Mouse (Mus musculus) forebrain, embryonic 11.5 days (tissue): ENCODE data around the gene Cpsf6. TPM values are rescaled to one million over a fixed set of nuclear protein-coding genes. Genes with fewer than 3 reads are reported as not detected.

Source experiments
- ATAC-seq: fragments of 200-750 bp; cut with Nextera tagmentation; replicated peaks from 2 replicates; pipeline ENCODE4 v1.8.0; 2017; ENCODE audit warnings: moderate TSS enrichment; ENCODE audit not compliant: low FRiP score
- DNase-seq: peaks from one replicate; pipeline ENCODE4 v3.0.0-alpha.2; 2017; ENCODE audit warnings: low spot score
- H3K27ac ChIP-seq: fragments of 300-500 bp; sonication (generic); 2 replicates; pipeline ENCODE4 v1.5.1; 2014; ENCODE audit warnings: low read depth, low read length
- H3K27me3 ChIP-seq: fragments of 300-500 bp; sonication (generic); 2 replicates; pipeline ENCODE4 v1.6.1; 2014; ENCODE audit warnings: mild to moderate bottlenecking, low read length, mixed read lengths; ENCODE audit not compliant: control insufficient read depth, insufficient read depth
- H3K36me3 ChIP-seq: fragments of 300-500 bp; sonication (generic); 2 replicates; pipeline ENCODE4 v1.6.1; 2014; ENCODE audit warnings: mild to moderate bottlenecking, low read length, moderate library complexity, mixed read lengths; ENCODE audit not compliant: control insufficient read depth, insufficient read depth
- H3K4me1 ChIP-seq: fragments of 300-500 bp; sonication (generic); replicated peaks from 2 replicates; pipeline ENCODE4 v1.6.1; 2014; ENCODE audit warnings: low read length, mixed read lengths; ENCODE audit not compliant: control insufficient read depth, insufficient read depth
- H3K4me2 ChIP-seq: fragments of 300-500 bp; sonication (generic); 2 replicates; pipeline ENCODE4 v1.6.1; 2014; ENCODE audit warnings: low read depth, mild to moderate bottlenecking, low read length, moderate library complexity, mixed read lengths; ENCODE audit not compliant: severe bottlenecking
- H3K4me3 ChIP-seq: fragments of 300-500 bp; sonication (generic); 2 replicates; pipeline ENCODE4 v1.5.1; 2014; ENCODE audit warnings: low read depth, low read length
- H3K9ac ChIP-seq: fragments of 300-500 bp; sonication (generic); 2 replicates; pipeline ENCODE4 v1.6.1; 2014; ENCODE audit warnings: low read length
- H3K9me3 ChIP-seq: fragments of 300-500 bp; sonication (generic); 2 replicates; pipeline ENCODE4 v1.6.1; 2016; ENCODE audit warnings: low read length, mixed read lengths; ENCODE audit not compliant: control insufficient read depth
- WGBS: fragments of 180-500 bp; shearing (Covaris S2); extraction: QIAGEN DNeasy Blood & Tissue Kit; methylation state at CpG from one replicate; pipeline ENCODE4 v1.1.7; 2014; 5-methylcytosine and 5-hydroxymethylcytosine counted together
- polyA plus RNA-seq: library from polyadenylated mRNA; unstranded; fragments of >200 nt; fragmentation: Nextera tagmentation; extraction: Ambion mirVana; gene quantifications from 2 replicates; pipeline ENCODE4 v1.2.1, GENCODE M21; 2014

The Cpsf6 gene
- polyA plus RNA-seq, result 275 and 282 TPM in 2 replicates

DNA sequence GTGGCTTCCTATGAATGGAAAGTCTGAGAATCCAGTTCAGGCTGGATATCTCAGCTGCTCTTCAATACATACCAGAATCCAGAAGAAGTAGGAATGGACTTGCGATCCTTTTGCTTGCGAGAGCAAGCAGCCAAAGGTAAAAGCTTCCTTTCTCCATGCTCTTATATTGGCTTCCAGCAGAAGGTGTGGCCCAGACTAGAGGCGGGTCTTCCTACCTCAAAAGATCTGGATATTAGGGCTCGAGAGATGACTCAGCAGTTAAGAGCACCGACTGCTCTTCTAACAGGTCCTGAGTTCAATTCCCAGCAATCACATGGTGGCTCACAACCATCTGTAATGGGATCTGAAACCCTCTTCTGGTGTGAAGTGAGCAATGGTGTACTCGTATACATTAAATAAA, at the start of gene Cpsf6:
TSS of gene Cpsf6 (minus strand) at position 108 of the 400 bp plus-strand sequence.
- Histone ChIP-seq H3K27me3 (no peaks in the 10 kb centered on the region), H3K9ac (no peak within 1 kb of the TSS), H3K4me3 (no peak within 1 kb of the TSS), H3K27ac (no peak within 1 kb of the TSS), H3K4me1 (no peaks in the 10 kb centered on the region), H3K4me2 (no peak within 1 kb of the TSS), H3K36me3 (no peaks in the 10 kb centered on the region), H3K9me3 (no peaks in the 10 kb centered on the region)
- WGBS, result 89% methylated on average over 6 of the region's 6 CpGs
- ATAC-seq (no peak), DNase-seq (no peak)

DNA sequence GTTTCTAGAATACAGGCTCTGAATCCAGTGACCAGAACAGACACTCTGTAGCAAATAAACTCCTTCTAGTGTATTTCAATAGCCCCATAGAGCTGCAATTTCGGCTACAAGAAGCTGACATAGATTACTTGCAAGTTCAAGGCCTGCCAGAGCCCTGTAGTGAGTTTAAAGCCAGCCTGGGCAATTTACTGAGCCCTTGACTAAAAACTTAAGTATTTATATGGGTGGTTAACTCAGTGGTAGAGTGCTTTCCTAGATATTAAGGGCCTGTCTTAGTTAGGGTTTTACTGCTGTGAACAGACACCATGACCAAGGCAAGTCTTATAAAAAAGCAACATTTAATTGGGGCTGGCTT, 46.8 kb upstream of the Cpsf6 start:
- Histone ChIP-seq H3K36me3 (no peaks in the 10 kb centered on the region), H3K9me3 (no peaks in the 10 kb centered on the region), H3K27me3 (no peaks in the 10 kb centered on the region), H3K4me1 (peaks cover 3% of the 10 kb centered on the region; the same call in 1 of the 2 replicates), H3K27ac (no peak overlapping the region), H3K4me2 (no peak overlapping the region), H3K9ac (no peak overlapping the region), H3K4me3 (no peak overlapping the region)
- 94% methylated on average over 1 of the region's 1 CpGs for WGBS
- DNase-seq (no peak), ATAC-seq (no peak)

DNA sequence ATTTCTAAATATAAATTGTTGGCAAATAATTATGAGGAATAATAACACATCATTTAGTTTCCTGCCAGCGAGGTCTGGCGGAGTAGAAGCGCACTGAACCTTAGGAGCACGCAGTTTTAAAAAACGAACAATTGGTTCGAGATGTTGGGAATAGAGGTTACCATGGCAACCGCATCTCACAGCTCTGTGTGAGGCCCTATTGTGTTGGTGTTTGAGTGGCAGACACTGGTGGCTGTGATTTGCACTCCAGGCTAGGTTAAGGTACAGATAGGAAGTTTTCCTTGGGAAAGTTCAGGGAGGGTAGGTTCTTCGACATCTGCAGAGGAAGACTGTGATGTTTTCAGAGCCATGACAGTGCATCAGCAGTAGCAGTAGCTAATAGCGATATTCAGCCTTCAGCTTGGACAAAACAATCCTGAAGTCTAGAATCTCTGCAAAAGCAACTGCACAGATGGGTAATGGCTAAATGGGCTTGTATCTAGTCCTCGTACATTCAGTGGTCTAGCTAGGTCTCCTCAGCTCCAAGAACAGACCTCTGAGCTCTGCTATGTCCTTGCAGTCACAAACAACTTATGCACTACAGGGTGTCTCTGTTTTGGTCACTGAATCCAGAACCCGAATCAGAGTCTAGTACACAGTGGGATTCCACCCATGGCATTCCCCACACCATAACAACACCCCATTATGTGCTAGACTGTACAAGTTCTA, 46.2 kb upstream of the Cpsf6 start:
- WGBS, result 30% methylated on average over 11 of the region's 11 CpGs
- no peak overlapping the region for H3K4me3 ChIP-seq

GRCm38 (mm10) chr10:117425013-117425412, 45.2 kb upstream of the Cpsf6 start:
- Histone ChIP-seq H3K4me1 (peaks cover 3% of the 10 kb centered on the region; the same call in 1 of the 2 replicates), H3K4me2 (no peak overlapping the region), H3K4me3 (no peak overlapping the region), H3K9ac (no peak overlapping the region), H3K9me3 (no peaks in the 10 kb centered on the region), H3K27ac (no peak overlapping the region), H3K27me3 (no peaks in the 10 kb centered on the region), H3K36me3 (no peaks in the 10 kb centered on the region)
- ATAC-seq (no peak), DNase-seq (no peak)
- WGBS, result 92% methylated on average over 5 of the region's 5 CpGs

More for the DNA sequence above, 46.2 kb upstream of the Cpsf6 start:
- Histone ChIP-seq H3K9ac (no peak overlapping the region), H3K27me3 (no peaks in the 10 kb centered on the region), H3K9me3 (no peaks in the 10 kb centered on the region), H3K27ac (peak overlapping the region; percentile 25; the same call in 1 of the 2 replicates), H3K36me3 (no peaks in the 10 kb centered on the region), H3K4me1 (peaks cover 3% of the 10 kb centered on the region; the same call in 1 of the 2 replicates), H3K4me2 (no peak overlapping the region)
- peak; percentile 90 for ATAC-seq
- no peak for DNase-seq

GRCm38 (mm10) chr10:117424146-117424905, 44.5 kb upstream of the Cpsf6 start:
- H3K4me2 ChIP-seq, result no peak overlapping the region
- peaks cover 3% of the 10 kb centered on the region; the same call in 1 of the 2 replicates for H3K4me1 ChIP-seq
- no peaks in the 10 kb centered on the region for H3K9me3 ChIP-seq
- no peak for ATAC-seq
- H3K27me3 ChIP-seq, result no peaks in the 10 kb centered on the region
- no peaks in the 10 kb centered on the region for H3K36me3 ChIP-seq
- H3K4me3 ChIP-seq, result no peak overlapping the region
- DNase-seq, result no peak
- H3K27ac ChIP-seq, result no peak overlapping the region
- H3K9ac ChIP-seq, result no peak overlapping the region
- WGBS, result 84% methylated on average over 3 of the region's 3 CpGs

GRCm38 (mm10) chr10:117423025-117424002, 43.5 kb upstream of the Cpsf6 start:
- WGBS, result 87% methylated on average over 17 of the region's 17 CpGs
- no peak overlapping the region for H3K9ac ChIP-seq
- no peaks in the 10 kb centered on the region for H3K27me3 ChIP-seq
- no peak overlapping the region for H3K27ac ChIP-seq
- H3K4me2 ChIP-seq, result no peak overlapping the region
- ATAC-seq (no peak), DNase-seq (no peak)
- H3K4me1 ChIP-seq, result peaks cover 6% of the 10 kb centered on the region; the same call in 1 of the 2 replicates
- H3K9me3 ChIP-seq, result no peaks in the 10 kb centered on the region
- no peak overlapping the region for H3K4me3 ChIP-seq
- no peaks in the 10 kb centered on the region for H3K36me3 ChIP-seq

- no peaks in the 10 kb centered on the region for H3K9me3 ChIP-seq
- no peaks in the 10 kb centered on the region for H3K36me3 ChIP-seq
- no peak overlapping the region for H3K4me3 ChIP-seq
- H3K4me1 ChIP-seq, result peaks cover 13% of the 10 kb centered on the region; the same call in 1 of the 2 replicates
- WGBS, result 87% methylated on average over 6 of the region's 6 CpGs
- no peak overlapping the region for H3K9ac ChIP-seq
- H3K27ac ChIP-seq, result no peak overlapping the region
- H3K27me3 ChIP-seq, result no peaks in the 10 kb centered on the region
- ATAC-seq, result no peak
- no peak overlapping the region for H3K4me2 ChIP-seq
- DNase-seq, result no peak
Measured at GRCm38 (mm10) chr10:117422174-117422808, 42.5 kb upstream of the Cpsf6 start.
